Mouse (Mus musculus) hindbrain, embryonic 16.5 days (tissue): ENCODE data around the gene Vmn1r203. TPM values are rescaled to one million over a fixed set of nuclear protein-coding genes. Genes with fewer than 3 reads are reported as not detected.
"Not testable (repeated sequence)": the region's sequence is repeated elsewhere in the genome, so short reads cannot be mapped to it uniquely, and the experiment has no call there.

ENCODE experiments used
- ATAC-seq: fragments of 200-750 bp; cut with Nextera tagmentation; 2 replicates; pipeline ENCODE4 v1.8.0; 2017; ENCODE audit warnings: moderate TSS enrichment, moderate library complexity
- H3K27ac ChIP-seq: fragments of 300-500 bp; sonication (generic); 2 replicates; pipeline ENCODE4 v1.5.1; 2014; ENCODE audit warnings: low read depth, mild to moderate bottlenecking, control low read depth, low read length, moderate library complexity
- H3K27me3 ChIP-seq: fragments of 300-500 bp; sonication (generic); replicated peaks from 2 replicates; pipeline ENCODE4 v1.6.1; 2014; ENCODE audit warnings: low read length; ENCODE audit not compliant: control insufficient read depth, insufficient read depth
- H3K36me3 ChIP-seq: fragments of 300-500 bp; sonication (generic); 2 replicates; pipeline ENCODE4 v1.6.1; 2014; ENCODE audit warnings: mild to moderate bottlenecking, low read length, moderate library complexity, mixed read lengths; ENCODE audit not compliant: control insufficient read depth, insufficient read depth
- H3K4me1 ChIP-seq: fragments of 300-500 bp; sonication (generic); 2 replicates; pipeline ENCODE4 v1.6.1; 2014; ENCODE audit warnings: low read depth, low read length; ENCODE audit not compliant: control insufficient read depth, insufficient read depth
- H3K4me2 ChIP-seq: fragments of 300-500 bp; sonication (generic); 2 replicates; pipeline ENCODE4 v1.6.1; 2014; ENCODE audit warnings: mild to moderate bottlenecking, low read length, control low read depth, moderate library complexity
- H3K4me3 ChIP-seq: fragments of 300-500 bp; sonication (generic); 2 replicates; pipeline ENCODE4 v1.5.1; 2014; ENCODE audit warnings: mild to moderate bottlenecking, low read length, control low read depth, moderate library complexity
- H3K9ac ChIP-seq: fragments of 300-500 bp; sonication (generic); 2 replicates; pipeline ENCODE4 v1.6.1; 2014; ENCODE audit warnings: low read depth, mild to moderate bottlenecking, control low read depth, low read length, moderate library complexity
- H3K9me3 ChIP-seq: fragments of 300-500 bp; sonication (generic); 2 replicates; pipeline ENCODE4 v1.6.1; 2014; ENCODE audit warnings: mild to moderate bottlenecking, low read length, moderate library complexity; ENCODE audit not compliant: control insufficient read depth
- WGBS: fragments of 180-500 bp; shearing (Covaris S2); extraction: QIAGEN DNeasy Blood & Tissue Kit; methylation state at CpG from one replicate; pipeline ENCODE4 v1.1.7; 2014; 5-methylcytosine and 5-hydroxymethylcytosine counted together
- polyA plus RNA-seq: library from polyadenylated mRNA; unstranded; fragments of >200 nt; fragmentation: Nextera tagmentation; extraction: Ambion mirVana; gene quantifications from 2 replicates; pipeline ENCODE4 v1.2.1, GENCODE M21; 2015

The Vmn1r203 gene
- not detected in 2 replicates for polyA plus RNA-seq

DNA sequence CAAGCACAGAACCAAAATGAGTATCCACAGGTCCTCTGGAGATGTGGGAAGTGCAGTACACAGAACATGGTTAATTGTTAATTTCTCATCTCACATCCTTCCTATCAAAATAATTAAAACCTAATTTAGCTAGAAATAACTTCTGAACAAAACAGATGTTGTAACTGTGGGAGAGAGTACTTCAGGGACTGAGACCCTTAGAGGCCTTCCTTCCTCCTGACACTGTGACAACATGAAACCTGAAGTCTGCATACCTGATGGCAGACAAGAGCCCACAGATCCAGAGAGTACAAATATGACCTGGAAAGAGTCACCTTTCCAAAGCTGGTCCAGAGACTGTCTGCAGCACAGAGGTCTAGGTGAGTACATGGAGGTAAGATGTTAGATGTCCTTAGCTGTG lies at the start of gene Vmn1r203:
Vmn1r203 (plus strand) TSS at position 301 of the 400 bp plus-strand sequence.
- Histone ChIP-seq H3K4me3 (no peak within 1 kb of the TSS), H3K27me3 (no peaks in the 10 kb centered on the region), H3K27ac (no peak within 1 kb of the TSS), H3K36me3 (no peaks in the 10 kb centered on the region), H3K9me3 (no peaks in the 10 kb centered on the region), H3K4me1 (no peaks in the 10 kb centered on the region), H3K4me2 (no peak within 1 kb of the TSS), H3K9ac (no peak within 1 kb of the TSS)
- ATAC-seq, result no peak

- ATAC-seq, result no peak
- no peaks in the 10 kb centered on the region for H3K4me1 ChIP-seq
- H3K27me3 ChIP-seq, result no peaks in the 10 kb centered on the region
- H3K27ac ChIP-seq, result no peak within 1 kb of the TSS
- no peak within 1 kb of the TSS for H3K9ac ChIP-seq
- H3K4me2 ChIP-seq, result no peak within 1 kb of the TSS
- no peaks in the 10 kb centered on the region for H3K9me3 ChIP-seq
- no peaks in the 10 kb centered on the region for H3K36me3 ChIP-seq
- H3K4me3 ChIP-seq, result no peak within 1 kb of the TSS
- WGBS, result 94% methylated on average over 1 of the region's 1 CpGs
Observed at GRCm38 (mm10) chr13:22471623-22472022, 46.3 kb upstream of the Vmn1r203 start, which contains the start of gene Vmn1r201. Gene Vmn1r201, plus strand, starts transcription at chr13:22471923.

GRCm38 (mm10) chr13:22502431-22502830 lies 15.5 kb upstream of the Vmn1r203 start:
- Histone ChIP-seq H3K9ac (no peak overlapping the region), H3K4me1 (no peaks in the 10 kb centered on the region), H3K9me3 (no peaks in the 10 kb centered on the region), H3K4me2 (no peak overlapping the region), H3K27me3 (no peaks in the 10 kb centered on the region), H3K36me3 (no peaks in the 10 kb centered on the region), H3K4me3 (no peak overlapping the region), H3K27ac (no peak overlapping the region)
- WGBS, result 49% methylated on average over 3 of the region's 3 CpGs
- no peak for ATAC-seq

DNA sequence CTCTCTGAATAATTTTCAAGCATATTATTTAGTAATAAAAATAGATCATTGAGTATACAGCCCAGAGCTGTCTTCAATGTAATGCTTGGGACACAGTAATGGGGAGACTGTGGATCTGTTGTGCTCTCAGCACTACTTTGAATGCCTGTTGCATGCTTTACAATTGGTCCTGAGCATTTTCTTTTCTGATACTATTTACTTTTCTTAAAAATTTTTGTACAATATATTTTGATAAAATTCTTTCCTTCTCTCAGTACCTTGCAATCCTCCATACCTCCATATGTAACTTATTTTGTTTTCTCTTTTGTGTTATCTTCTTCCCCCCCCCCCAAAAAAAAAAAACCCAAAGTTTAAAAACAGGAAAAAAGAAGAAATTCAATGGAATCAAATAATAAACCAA lies 12.6 kb upstream of the Vmn1r203 start, which contains the start of gene Vmn1r202:
Vmn1r202 (minus strand) TSS at position 101 of the 400 bp plus-strand sequence.
- no peaks in the 10 kb centered on the region for H3K27me3 ChIP-seq
- no peak within 1 kb of the TSS for H3K27ac ChIP-seq
- H3K4me3 ChIP-seq, result no peak within 1 kb of the TSS
- ATAC-seq, result no peak
- no peak within 1 kb of the TSS for H3K4me2 ChIP-seq
- H3K9ac ChIP-seq, result no peak within 1 kb of the TSS
- no peaks in the 10 kb centered on the region for H3K4me1 ChIP-seq
- H3K36me3 ChIP-seq, result no peaks in the 10 kb centered on the region
- no peaks in the 10 kb centered on the region for H3K9me3 ChIP-seq

DNA sequence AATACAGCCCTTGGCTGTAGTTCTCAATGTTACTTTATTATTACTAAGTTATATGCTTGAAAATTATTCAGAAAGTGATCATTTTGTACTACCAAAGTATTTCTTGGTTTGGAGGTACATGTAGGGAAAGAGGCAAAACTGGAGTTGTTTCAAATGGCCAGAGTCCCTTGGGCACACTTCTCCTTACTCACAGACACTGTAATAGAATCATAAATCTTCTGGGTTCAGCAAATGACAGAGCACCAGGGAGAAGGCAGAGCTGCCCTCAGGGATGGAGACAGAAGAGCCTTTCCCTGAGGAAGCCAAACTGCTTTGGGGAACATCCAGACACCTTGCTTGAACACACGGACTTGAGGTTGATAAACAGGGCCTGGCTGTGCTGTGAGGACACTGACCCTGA lies 35.0 kb downstream of the Vmn1r203 start, which contains the start of gene Vmn1r204:
Vmn1r204 (plus strand) TSS at position 301 of the 400 bp plus-strand sequence.
- not testable (repeated sequence) for H3K4me2 ChIP-seq, H3K9me3 ChIP-seq, H3K27ac ChIP-seq, ATAC-seq, H3K9ac ChIP-seq, H3K4me3 ChIP-seq, H3K36me3 ChIP-seq, H3K4me1 ChIP-seq, H3K27me3 ChIP-seq
- WGBS, result 68% methylated on average over 1 of the region's 1 CpGs

DNA sequence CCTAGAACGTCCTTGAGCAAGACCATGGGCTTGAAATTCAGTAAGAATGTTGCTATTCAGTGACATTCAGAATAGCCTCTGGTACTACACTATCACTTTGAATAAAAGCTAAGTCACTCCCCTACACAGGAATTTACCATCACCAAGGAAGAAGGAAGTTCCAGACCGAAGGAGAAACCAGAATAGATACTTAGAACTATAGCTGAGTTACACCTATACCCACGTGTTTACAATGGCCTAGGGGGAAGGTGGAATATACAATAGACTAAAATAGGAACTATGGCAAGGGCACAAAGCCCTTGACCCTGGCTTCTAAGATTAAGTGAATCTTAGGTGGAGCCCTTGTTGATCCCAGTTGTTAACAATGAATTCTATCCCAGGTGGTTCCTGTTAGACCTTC lies 57.0 kb downstream of the Vmn1r203 start:
- not testable (repeated sequence) for H3K4me1 ChIP-seq, H3K27ac ChIP-seq, H3K9ac ChIP-seq, H3K27me3 ChIP-seq, H3K9me3 ChIP-seq, H3K4me3 ChIP-seq, H3K4me2 ChIP-seq, H3K36me3 ChIP-seq, ATAC-seq
- WGBS, result 83% methylated on average over 3 of the region's 3 CpGs

Other genes starting within 250 kb of the Vmn1r203 start
- not detected in 2 replicates for gene Vmn1r195, start 247.6 kb upstream of the Vmn1r203 start, polyA plus RNA-seq
- not detected in 2 replicates for gene Vmn1r196, start 228.2 kb upstream of the Vmn1r203 start, polyA plus RNA-seq
- gene Vmn1r197, start 193.5 kb upstream of the Vmn1r203 start, polyA plus RNA-seq, result not detected in 2 replicates
- not detected in 2 replicates for gene Vmn1r198, start 167.8 kb upstream of the Vmn1r203 start, polyA plus RNA-seq
- gene Vmn1r199, start 138.3 kb upstream of the Vmn1r203 start, polyA plus RNA-seq, result not detected in 2 replicates
- 0.10 TPM in 1 of 2 replicates, not detected in the other for gene Vmn1r200, start 127.7 kb upstream of the Vmn1r203 start, polyA plus RNA-seq
- not detected in 2 replicates for gene Vmn1r201, start 46.2 kb upstream of the Vmn1r203 start, polyA plus RNA-seq
- gene Vmn1r202, start 12.7 kb upstream of the Vmn1r203 start, polyA plus RNA-seq, result 0.03 TPM in 1 of 2 replicates, not detected in the other
- not detected in 2 replicates for gene Vmn1r204, start 35.1 kb downstream of the Vmn1r203 start, polyA plus RNA-seq
- gene Vmn1r205, start 74.9 kb downstream of the Vmn1r203 start, polyA plus RNA-seq, result not detected in 2 replicates
- gene Vmn1r206, start 106.1 kb downstream of the Vmn1r203 start, polyA plus RNA-seq, result not detected in 2 replicates
- gene Vmn1r207-ps, start 211.5 kb downstream of the Vmn1r203 start, polyA plus RNA-seq, result not detected in 2 replicates